Mouse (Mus musculus): ENCODE results near the gene Msh5.

Msh5 gene

DNA sequence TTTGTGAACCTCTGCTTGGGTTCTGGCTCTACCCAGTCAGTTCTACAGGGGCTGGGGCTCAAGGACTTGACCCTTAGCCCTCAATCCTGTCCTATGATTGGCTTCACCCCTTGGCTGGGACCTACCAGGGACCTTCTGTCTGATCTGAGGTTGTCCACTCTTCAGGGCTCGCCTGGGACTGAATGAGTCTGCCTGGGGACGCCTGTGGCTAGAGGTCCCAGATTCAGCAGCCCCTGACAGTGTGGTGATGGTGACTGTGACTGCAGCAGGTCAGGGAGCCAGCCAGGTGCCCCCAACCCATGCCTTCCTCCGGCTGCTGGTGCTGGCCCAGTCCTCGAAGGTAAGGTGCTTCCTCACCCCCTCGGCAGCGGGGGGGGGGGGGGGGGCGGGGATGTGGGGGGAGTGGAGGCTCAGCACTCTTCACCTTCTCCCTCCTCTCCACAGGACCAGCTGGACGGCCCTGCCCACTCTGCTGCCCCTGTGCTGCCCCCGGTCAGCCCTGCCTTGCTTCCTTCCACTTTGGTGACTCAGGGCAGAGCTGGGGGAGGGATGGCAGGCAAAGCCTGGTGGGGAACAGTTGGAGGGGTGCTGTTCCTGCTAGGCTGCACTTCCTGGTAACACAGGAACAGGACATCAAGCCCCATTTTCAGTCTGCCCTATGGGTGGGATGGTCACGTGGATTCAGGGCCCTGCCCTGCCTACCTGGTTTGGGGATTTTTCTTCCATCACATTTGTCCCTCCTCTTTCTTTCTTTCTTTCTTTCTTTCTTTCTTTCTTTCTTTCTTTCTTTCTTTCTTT lies 21.7 kb downstream of the Msh5 start:
- in situ Hi-C loops (cut with MboI): loop anchor here (5.0 kb wide), 1 partner anchor 37 kb away; no protein-coding TSS in a partner anchor

DNA sequence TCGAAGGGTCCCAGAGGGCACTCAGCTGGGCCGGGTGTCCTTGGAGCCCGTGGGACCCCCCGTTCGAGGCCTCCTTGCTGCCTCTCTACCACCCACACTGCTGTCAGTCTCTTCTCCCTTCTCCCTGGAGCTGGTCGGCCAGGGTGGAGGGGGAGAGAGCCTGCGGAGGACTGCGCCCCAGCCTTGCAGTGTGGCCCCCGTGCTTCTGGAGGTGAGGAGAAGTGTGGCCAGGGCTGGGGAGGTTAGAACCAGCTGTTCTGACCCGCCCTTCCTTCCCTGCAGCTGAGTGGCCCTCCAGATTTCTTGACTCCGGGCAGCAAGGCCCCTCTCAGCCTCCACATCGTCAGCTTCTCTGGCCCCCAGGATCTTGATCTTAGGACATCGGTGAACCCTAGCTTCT lies 22.3 kb downstream of the Msh5 start:
- in situ Hi-C loops (cut with MboI): loop anchor here (5.0 kb wide), 1 partner anchor 38 kb away; no protein-coding TSS in a partner anchor

DNA sequence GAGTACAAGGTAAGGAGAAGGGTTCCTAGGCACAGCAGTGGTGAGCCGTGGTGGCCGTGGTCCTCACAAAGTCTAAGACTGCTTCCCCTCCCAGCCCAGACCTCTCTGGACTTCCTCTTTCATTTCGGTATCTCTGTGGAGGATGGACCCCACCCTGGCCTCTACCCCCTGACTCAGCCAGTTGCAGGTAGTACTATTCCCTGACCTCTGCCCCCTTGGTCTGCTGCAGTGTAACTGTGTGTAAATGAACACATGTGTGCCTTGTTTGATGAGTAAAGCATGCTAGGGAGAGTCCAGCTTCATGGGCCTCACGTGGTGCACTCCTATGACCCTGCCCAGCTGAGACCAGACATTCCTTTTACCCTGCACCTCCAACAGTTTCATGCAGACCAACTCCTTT lies 22.8 kb downstream of the Msh5 start:
- in situ Hi-C loops (cut with MboI): loop anchor here (5.0 kb wide), 1 partner anchor 39 kb away; no protein-coding TSS in a partner anchor

GRCm38 (mm10) chr17:35023221-35023620 lies 23.3 kb downstream of the Msh5 start:
- in situ Hi-C loops (cut with MboI): loop anchor here (5.0 kb wide), 1 partner anchor 39 kb away; no protein-coding TSS in a partner anchor

DNA sequence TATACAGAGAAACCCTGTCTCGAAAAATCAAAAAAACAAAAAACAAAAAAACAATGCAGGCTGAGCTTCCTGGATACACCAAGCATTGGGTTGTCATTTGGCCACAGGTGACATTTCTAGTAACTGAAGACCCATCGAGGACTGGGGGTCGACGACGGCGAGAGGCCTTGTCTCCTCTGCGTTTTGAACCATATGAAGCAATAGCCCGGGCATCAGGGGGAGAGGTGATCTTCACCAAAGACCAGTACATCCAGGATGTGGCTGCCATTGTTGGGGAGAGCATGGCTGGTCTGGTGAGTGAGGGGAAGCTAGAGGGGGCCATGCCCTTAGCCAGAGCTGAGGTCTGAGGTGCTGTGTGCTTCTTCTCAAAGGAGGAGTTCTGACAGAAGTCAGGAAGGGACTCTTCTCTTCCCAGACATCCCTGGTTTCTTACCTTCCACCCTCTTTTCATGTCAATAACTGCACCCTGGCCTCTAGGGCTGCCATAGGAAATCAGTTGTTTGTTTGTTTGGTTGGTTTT lies 23.9 kb downstream of the Msh5 start:
- in situ Hi-C loops (cut with MboI): loop anchor here (5.0 kb wide), 1 partner anchor 40 kb away; no protein-coding TSS in a partner anchor

DNA sequence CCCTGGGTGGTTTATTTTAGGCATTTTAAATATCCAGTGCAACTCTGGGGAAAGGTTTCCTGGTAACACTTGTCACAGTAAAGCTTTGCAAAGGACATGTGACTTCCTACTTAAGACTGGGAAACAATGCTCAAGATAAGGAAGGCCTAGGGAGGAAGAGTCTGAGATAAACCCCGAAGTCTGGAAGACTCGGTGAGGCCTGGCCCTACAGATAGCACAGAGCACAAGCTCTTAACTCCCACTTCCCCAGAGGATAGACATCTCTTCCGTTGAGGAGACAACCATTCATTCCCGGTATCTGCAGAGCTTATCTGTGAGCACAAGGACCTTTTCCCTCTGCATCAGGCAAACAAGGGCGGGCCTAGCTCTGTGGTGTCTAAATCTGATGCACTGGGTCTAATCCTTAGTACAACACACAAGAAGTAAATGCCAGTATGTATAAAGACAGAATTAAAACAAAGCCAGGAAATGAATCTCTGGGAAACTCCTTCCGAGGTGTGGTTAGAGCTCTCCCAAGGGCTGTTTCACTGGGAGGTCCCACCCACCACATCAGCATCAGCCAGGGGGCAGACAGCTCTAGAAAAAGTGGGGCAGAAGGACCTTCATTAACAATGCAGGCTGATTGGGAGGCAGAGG lies 24.6 kb downstream of the Msh5 start:
- in situ Hi-C loops (cut with MboI): loop anchor here (5.0 kb wide), 1 partner anchor 40 kb away; no protein-coding TSS in a partner anchor

DNA sequence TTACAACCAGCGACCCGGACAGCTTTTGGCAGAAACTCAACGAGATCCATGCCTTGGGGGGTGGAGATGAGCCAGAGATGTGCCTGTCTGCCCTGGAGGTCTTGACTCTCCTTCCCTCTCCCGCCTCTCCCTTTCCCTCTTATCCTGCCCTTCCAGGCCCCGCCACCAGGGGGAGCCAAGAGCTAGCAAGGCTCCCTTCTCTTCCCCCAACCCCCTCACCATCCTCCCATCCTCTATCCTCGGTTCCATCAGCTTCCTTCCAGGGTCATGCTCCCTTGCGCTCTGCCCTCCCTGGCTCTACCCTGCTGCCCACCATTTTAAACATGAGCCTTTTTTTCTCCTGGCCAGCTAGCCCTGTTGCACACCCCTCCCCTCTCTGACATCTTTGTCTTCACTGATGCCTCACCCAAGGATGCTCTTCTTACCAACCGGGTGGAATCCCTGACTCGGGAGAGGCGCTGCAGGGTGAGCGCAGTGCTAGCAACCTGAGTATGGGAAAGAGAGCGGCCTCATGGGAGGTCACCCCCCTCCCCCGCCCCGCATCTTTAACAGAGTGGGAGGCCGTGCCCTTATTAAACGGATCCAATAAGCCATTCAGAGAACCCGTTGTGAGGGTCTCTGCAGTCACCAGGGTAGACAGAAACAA lies 25.3 kb downstream of the Msh5 start:
- in situ Hi-C loops (cut with MboI): loop anchor here (5.0 kb wide), 1 partner anchor 41 kb away; no protein-coding TSS in a partner anchor

DNA sequence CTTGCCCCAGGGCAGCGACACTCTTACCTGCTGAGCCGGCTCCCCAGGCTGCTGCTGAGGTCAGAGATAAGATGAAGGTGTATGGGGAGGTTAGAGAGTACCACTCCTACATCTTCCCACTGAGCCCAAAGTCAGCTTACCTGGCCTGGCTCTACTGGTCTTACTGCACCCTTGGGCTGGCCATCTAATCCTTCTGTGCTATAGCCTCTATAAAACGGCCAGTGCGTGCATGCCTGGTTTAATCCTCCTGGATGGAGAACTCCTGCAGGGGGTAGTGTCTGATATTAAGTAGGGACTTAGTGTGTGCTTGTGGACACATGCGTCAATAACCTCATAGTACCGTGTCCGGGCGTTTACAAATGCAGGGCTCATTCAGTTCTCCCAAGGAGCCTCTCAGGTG lies 26.0 kb downstream of the Msh5 start:
- in situ Hi-C loops (cut with MboI): loop anchor here (5.0 kb wide), 1 partner anchor 42 kb away; no protein-coding TSS in a partner anchor

DNA sequence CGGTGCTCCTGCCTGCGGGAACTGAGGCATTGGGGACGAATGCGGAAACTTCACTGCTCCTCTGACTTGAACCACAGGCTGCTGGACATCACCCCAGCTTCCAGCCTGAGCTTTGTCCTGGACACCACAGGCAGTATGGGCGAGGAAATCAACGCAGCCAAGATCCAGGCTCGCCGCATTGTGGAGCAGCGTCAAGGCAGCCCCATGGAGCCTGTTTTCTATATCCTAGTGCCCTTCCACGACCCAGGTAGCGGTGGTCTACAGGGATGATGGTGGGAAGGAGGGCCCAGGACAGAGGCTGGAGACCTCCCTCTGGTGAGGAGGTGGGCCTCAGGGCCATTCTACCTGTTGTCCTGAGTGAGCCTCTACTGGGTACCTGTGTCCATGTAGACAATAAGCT lies 26.7 kb downstream of the Msh5 start:
- in situ Hi-C loops (cut with MboI): loop anchor here (5.0 kb wide), 1 partner anchor 42 kb away; no protein-coding TSS in a partner anchor

GRCm38 (mm10) chr17:35018171-35018570 lies 28.4 kb downstream of the Msh5 start:
- in situ Hi-C loops (cut with MboI): no loop called here

DNA sequence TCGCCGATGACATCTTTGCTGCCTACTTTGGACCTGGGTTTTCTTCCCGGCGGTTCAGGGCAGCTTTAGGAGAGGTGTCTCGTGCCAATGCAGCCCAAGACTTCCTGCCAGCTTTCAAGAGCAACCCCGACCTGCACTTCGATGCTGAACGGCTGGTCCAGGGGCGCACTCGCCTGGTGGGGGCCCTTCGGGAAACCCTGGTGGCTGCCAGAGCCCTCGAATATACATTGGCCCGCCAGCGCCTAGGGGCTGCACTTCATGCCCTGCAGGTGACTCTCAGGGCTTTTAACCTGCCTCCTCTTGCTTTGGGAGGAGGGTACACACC lies 28.9 kb downstream of the Msh5 start:
- in situ Hi-C loops (cut with MboI): no loop called here

DNA sequence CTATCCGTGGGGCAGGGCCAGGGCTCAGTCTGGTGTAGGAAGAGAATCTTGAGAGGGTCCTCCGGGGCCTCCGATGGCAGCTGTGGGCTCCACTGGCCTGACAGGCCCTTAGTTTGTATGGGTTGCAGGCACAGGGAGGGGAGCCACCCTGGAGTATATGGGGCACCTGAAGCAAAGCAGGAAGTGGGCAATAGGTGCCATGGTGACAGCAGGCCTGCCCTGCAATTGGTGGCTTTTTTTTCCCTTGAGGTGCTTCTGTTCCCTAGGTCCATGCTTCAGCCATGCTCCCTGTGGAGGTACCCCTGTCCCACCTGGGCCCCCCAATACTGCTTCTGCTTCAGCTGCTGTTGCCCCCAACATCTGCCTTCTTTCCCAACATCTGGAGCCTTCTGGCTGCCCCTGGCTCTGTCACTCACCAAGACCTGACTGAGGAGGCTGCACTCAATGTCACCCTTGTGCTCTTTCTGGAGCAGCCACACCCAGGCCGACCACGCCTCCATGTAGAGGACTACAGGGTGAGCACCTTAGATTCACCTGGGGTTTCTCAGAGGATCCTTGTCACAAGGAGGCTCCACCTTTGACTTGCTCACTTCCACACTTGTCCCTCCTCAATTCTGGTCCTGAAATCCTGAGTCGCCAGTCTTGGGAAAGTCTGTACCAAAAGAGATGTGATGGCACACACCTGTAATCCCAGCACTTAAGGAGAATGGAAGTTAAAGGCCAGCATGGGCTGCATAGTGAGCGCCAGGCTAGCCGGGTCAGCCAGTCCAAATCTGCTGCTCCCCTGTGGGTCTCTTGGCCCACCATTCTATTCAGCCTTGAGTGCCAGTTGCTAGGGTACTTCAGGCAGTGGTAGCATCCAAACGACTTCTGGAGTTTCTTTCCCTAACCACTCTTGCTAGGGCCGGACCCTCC lies 29.5 kb downstream of the Msh5 start:
- in situ Hi-C loops (cut with MboI): no loop called here

DNA sequence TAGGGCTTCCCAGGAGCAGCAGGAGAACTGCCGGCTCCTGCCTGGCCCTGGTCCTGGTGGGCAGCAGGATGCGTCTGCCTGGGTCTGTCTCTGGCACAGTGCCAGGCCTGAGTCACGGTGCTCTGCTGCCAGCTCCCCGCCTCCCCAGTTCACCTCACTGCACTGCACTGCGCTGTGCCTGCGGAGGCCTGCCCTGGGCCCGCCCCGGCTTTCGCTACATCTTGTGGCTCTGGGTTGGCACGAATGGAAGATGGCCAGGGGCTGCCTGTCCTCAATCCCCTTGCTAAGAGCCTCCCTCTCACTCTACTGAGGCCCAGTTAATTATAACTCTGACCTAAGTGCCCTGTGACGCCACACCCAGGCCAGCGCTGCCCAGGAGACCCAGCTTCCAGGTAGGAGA lies 30.2 kb downstream of the Msh5 start, which contains the start of gene Vwa7:
Gene Vwa7 (plus strand): TSS at position 204 of the 400 bp plus-strand sequence.
- in situ Hi-C loops (cut with MboI): no loop called here

GRCm38 (mm10) chr17:35015296-35015695 lies 31.2 kb downstream of the Msh5 start:
- in situ Hi-C loops (cut with MboI): no loop called here

- in situ Hi-C loops (cut with MboI): no loop called here
These were observed 33.3 kb downstream of the Msh5 start for GRCm38 (mm10) chr17:35013221-35013620.

DNA sequence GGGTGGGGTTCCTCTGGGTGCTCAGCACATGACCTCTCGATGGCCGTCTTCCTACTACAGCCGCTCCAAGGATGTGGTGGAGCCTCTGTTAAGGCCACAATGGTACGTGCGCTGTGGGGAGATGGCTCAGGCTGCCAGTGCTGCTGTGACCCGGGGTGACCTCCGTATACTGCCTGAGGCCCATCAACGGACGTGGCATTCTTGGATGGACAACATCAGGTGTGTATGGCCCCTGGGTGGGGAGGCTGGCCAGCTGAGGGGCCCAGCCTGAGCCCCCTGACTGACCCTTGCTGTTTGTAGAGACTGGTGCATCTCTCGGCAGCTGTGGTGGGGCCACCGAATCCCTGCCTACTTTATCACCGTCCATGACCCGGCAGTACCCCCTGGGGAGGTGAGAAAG lies 34.1 kb downstream of the Msh5 start:
- in situ Hi-C loops (cut with MboI): no loop called here

GRCm38 (mm10) chr17:35011440-35011839 lies 35.1 kb downstream of the Msh5 start:
- in situ Hi-C loops (cut with MboI): no loop called here

- in situ Hi-C loops (cut with MboI): loop anchor here (10.0 kb wide), 1 partner anchor 45 kb away; the partner anchor contains the start of gene Ddah2
These were observed 37.0 kb downstream of the Msh5 start for GRCm38 (mm10) chr17:35009586-35009985.

- in situ Hi-C loops (cut with MboI): loop anchor here (10.0 kb wide), 1 partner anchor 47 kb away; the partner anchor contains the start of gene Ddah2
These were observed 39.1 kb downstream of the Msh5 start for GRCm38 (mm10) chr17:35007387-35007991.

GRCm38 (mm10) chr17:35005902-35006301 lies 40.6 kb downstream of the Msh5 start:
- in situ Hi-C loops (cut with MboI): loop anchor here (10.0 kb wide), 1 partner anchor 49 kb away; the partner anchor contains the start of gene Ddah2

Data from mature B cell (primary cell).